Mouse (Mus musculus): ENCODE measurements around the gene Ahr. TPM values are rescaled to one million over a fixed set of nuclear protein-coding genes. Genes with fewer than 3 reads are reported as not detected.

The Ahr gene
- polyA plus RNA-seq, 1 experiment: 2.4 TPM

DNA sequence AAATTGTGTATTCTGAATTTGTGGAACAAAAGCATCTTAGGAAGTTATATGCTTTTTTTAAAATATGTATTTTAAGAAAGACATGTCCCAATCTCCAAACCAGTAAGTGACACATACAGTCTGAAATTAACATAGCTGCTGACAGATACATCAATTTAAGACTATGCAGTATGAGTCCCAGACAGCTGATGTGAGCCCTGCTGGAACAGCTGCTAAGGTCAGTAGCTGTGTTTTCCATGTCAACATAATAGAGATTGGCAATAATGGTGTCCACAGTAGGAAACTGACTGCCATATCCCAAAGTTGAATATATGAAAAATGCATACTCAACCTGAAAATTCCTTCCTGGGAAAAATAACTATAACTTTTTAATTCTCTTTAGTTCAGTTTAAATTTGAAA, 15.5 kb upstream of the Ahr start:
- H3K4me3 ChIP-seq: no peak overlapping the region
- H3K27me3 ChIP-seq (ENCODE audit: control insufficient read depth, insufficient read depth, insufficient read length): no peaks in the 10 kb centered on the region
- TF ChIP-seq TCF3 (IDR thresholded peaks at IDR 0.05; ENCODE audit: insufficient read length, low read depth) (peak; percentile 68), MYOG (IDR thresholded peaks at IDR 0.05; ENCODE audit: control insufficient read depth in 1 of 3, insufficient read depth in 1 of 3, insufficient read length in 2 of 3, low read depth in 2 of 3) (peak in 2 of 3 experiments; percentile 64 to 99), TCF12 (IDR thresholded peaks at IDR 0.05; ENCODE audit: insufficient read depth, poor library complexity, severe bottlenecking) (peak; percentile 92), POLR2A (IDR thresholded peaks at IDR 0.05; ENCODE audit: insufficient read length, low read depth) (no peak), MYOD1 (IDR thresholded peaks at IDR 0.05; ENCODE audit: control insufficient read depth in 1 of 3, insufficient read length in 2 of 3, low read depth in 2 of 3) (peak; percentile 84 to 96 (median 87))
- no peak overlapping the region for H3K4me2 ChIP-seq (ENCODE audit: low read depth)
- H3K36me3 ChIP-seq (ENCODE audit: control insufficient read depth, insufficient read depth): no peaks in the 10 kb centered on the region
- no peaks in the 10 kb centered on the region for H3K79me2 ChIP-seq (ENCODE audit: control insufficient read depth, insufficient read depth)
- H3ac ChIP-seq (ENCODE audit: control insufficient read depth, insufficient read length): no peak overlapping the region

DNA sequence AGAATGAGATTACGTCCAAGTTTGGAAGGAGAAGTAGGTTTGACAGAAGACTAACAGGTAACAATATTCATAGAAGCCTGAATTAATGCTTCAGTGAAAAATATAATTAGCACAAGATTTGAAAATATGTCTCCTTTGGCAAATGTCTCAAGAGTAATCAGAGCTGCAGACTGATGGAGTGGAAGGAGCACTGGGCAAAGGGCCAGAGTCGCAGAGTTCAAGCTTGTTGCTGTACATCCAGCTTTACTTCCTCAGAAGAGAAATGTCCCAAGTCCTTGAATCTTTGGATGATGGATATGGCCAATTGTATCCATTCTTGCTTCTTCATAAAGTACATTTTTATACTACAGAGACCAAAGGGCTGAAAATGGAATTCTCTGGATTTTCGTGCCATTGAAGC, 8.0 kb upstream of the Ahr start:
- no peak overlapping the region for H3ac ChIP-seq (ENCODE audit: control insufficient read depth, insufficient read length)
- no peak overlapping the region for H3K4me2 ChIP-seq (ENCODE audit: low read depth)
- H3K4me3 ChIP-seq: no peak overlapping the region
- no peaks in the 10 kb centered on the region for H3K27me3 ChIP-seq (ENCODE audit: control insufficient read depth, insufficient read depth, insufficient read length)
- no peaks in the 10 kb centered on the region for H3K79me2 ChIP-seq (ENCODE audit: control insufficient read depth, insufficient read depth)
- H3K36me3 ChIP-seq (ENCODE audit: control insufficient read depth, insufficient read depth): no peaks in the 10 kb centered on the region
- TF ChIP-seq MYOG (IDR thresholded peaks at IDR 0.05; ENCODE audit: control insufficient read depth in 1 of 3, insufficient read depth in 1 of 3, insufficient read length in 2 of 3, low read depth in 2 of 3) (no peak), USF1 (IDR thresholded peaks at IDR 0.05; ENCODE audit: low read depth) (no peak), TCF3 (IDR thresholded peaks at IDR 0.05; ENCODE audit: insufficient read length, low read depth) (no peak), MAX (IDR thresholded peaks at IDR 0.05; ENCODE audit: low read depth) (no peak), TCF12 (IDR thresholded peaks at IDR 0.05; ENCODE audit: insufficient read depth, poor library complexity, severe bottlenecking) (no peak), CEBPB (IDR thresholded peaks at IDR 0.05; ENCODE audit: insufficient read depth, poor library complexity, severe bottlenecking) (no peak), POLR2AphosphoS2 (IDR thresholded peaks at IDR 0.05; ENCODE audit: insufficient read length, low read depth) (no peak), MYOD1 (IDR thresholded peaks at IDR 0.05; ENCODE audit: control insufficient read depth in 1 of 3, insufficient read length in 2 of 3, low read depth in 2 of 3) (no peak), E2F4 (IDR thresholded peaks at IDR 0.05; ENCODE audit: insufficient read depth) (no peak), REST (IDR thresholded peaks at IDR 0.05; ENCODE audit: insufficient read depth, insufficient read length) (no peak), SRF (IDR thresholded peaks at IDR 0.05; ENCODE audit: control insufficient read depth, insufficient read length, low read depth) (no peak), POLR2A (IDR thresholded peaks at IDR 0.05; ENCODE audit: insufficient read length, low read depth) (no peak)

DNA sequence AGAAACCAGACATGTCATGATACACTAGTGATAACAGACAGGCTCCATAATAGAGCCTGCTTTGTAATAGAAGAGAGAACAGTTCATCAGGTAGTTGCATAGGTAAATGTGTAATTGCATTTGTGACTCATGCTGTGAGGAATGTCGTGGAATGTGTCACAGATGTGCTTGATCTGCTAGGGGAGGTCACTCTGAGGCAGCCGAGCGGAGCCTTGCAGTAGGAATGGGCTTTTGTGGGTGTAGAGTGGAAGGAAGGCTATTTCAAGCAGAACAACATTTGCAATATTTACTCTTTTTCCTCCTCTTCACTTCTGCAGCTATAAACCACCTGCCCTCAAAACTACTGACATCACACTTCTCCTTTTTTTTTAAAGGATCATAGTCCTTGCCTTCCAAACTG, 4.0 kb upstream of the Ahr start:
- no peak for TF ChIP-seq POLR2AphosphoS2 (IDR thresholded peaks at IDR 0.05; ENCODE audit: insufficient read length, low read depth)
- no peak for TF ChIP-seq POLR2A (IDR thresholded peaks at IDR 0.05; ENCODE audit: insufficient read length, low read depth)
- no peak for TF ChIP-seq MYOD1 (IDR thresholded peaks at IDR 0.05; ENCODE audit: control insufficient read depth in 1 of 3, insufficient read length in 2 of 3, low read depth in 2 of 3)
- no peak for TF ChIP-seq REST (IDR thresholded peaks at IDR 0.05; ENCODE audit: insufficient read depth, insufficient read length)
- TF ChIP-seq TCF3 (IDR thresholded peaks at IDR 0.05; ENCODE audit: insufficient read length, low read depth): no peak
- no peak for TF ChIP-seq CEBPB (IDR thresholded peaks at IDR 0.05; ENCODE audit: insufficient read depth, poor library complexity, severe bottlenecking)
- no peak for TF ChIP-seq MAX (IDR thresholded peaks at IDR 0.05; ENCODE audit: low read depth)
- TF ChIP-seq TCF12 (IDR thresholded peaks at IDR 0.05; ENCODE audit: insufficient read depth, poor library complexity, severe bottlenecking): no peak
- TF ChIP-seq MYOG (IDR thresholded peaks at IDR 0.05; ENCODE audit: control insufficient read depth in 1 of 3, insufficient read depth in 1 of 3, insufficient read length in 2 of 3, low read depth in 2 of 3): no peak
- TF ChIP-seq E2F4 (IDR thresholded peaks at IDR 0.05; ENCODE audit: insufficient read depth): no peak
- TF ChIP-seq USF1 (IDR thresholded peaks at IDR 0.05; ENCODE audit: low read depth): no peak
- TF ChIP-seq SRF (IDR thresholded peaks at IDR 0.05; ENCODE audit: control insufficient read depth, insufficient read length, low read depth): no peak
- H3K4me3 ChIP-seq: no peak overlapping the region
- no peak overlapping the region for H3ac ChIP-seq (ENCODE audit: control insufficient read depth, insufficient read length)
- no peaks in the 10 kb centered on the region for H3K27me3 ChIP-seq (ENCODE audit: control insufficient read depth, insufficient read depth, insufficient read length)
- H3K36me3 ChIP-seq (ENCODE audit: control insufficient read depth, insufficient read depth): no peaks in the 10 kb centered on the region
- peaks cover 5% of the 10 kb centered on the region for H3K79me2 ChIP-seq (ENCODE audit: control insufficient read depth, insufficient read depth)
- H3K4me2 ChIP-seq (ENCODE audit: low read depth): no peak overlapping the region

DNA sequence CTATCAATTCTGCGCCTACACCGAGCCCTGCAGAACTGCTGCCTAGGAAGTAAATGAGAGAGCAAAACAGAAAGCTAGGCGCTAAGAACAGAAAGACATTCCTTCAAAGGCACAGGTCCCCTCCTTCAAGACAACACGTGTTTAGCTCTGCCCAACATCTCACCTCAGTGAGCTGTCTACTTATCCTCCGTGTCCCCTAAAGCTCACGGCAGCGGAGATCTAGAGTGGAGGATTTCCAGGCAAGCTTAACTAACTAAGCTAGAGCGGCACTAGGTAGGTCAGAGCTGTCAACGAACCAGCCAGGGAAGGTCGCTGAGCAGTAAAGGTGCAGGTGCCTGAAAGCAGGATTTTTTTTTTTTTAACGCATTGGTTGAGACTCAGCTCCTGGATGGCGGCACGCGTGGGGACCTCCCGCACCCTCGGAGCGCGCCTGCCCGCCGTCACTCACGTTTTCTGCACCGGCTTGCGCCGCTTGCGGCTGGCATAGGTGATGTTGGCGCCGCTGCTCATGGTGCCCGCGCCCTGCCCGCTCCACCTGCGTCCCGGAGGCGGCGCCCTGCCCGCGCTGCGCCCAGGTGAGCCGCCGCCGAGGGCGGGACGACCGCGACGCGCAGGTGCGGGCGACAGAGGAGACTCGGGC, 604 bp downstream of the Ahr start:
- Histone ChIP-seq H3ac (ENCODE audit: control insufficient read depth, insufficient read length) (peak overlapping the region; percentile 69), H3K4me2 (ENCODE audit: low read depth) (peak overlapping the region; percentile 92), H3K36me3 (ENCODE audit: control insufficient read depth, insufficient read depth) (no peaks in the 10 kb centered on the region), H3K27me3 (ENCODE audit: control insufficient read depth, insufficient read depth, insufficient read length) (no peaks in the 10 kb centered on the region), H3K79me2 (ENCODE audit: control insufficient read depth, insufficient read depth) (peaks cover 30% of the 10 kb centered on the region), H3K4me3 (peak overlapping the region; percentile 32)
- peak in 2 of 3 experiments; percentile 1 to 10 for TF ChIP-seq MYOD1 (IDR thresholded peaks at IDR 0.05; ENCODE audit: control insufficient read depth in 1 of 3, insufficient read length in 2 of 3, low read depth in 2 of 3)
- no peak for TF ChIP-seq MYOG (IDR thresholded peaks at IDR 0.05; ENCODE audit: control insufficient read depth in 1 of 3, insufficient read depth in 1 of 3, insufficient read length in 2 of 3, low read depth in 2 of 3)
- no peak for TF ChIP-seq TCF3 (IDR thresholded peaks at IDR 0.05; ENCODE audit: insufficient read length, low read depth)

DNA sequence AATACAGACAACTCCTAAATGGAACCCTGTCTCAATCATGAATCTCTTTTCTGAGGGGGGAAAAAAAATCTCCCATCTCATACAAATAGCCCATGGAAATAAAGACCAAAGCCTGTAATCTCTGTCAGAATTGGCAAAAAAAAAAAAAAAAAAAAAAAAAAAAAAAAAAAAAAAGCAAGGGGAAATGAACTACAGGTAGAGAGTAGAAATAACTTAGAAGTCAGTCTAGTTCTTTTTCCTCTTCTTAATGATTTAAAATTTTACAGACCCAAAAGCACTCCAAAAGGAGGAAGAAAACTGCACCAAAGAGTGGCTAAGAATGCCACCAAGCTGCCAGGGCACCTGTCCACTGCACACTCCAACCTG, 1.1 kb downstream of the Ahr start:
- peaks cover 35% of the 10 kb centered on the region for H3K79me2 ChIP-seq (ENCODE audit: control insufficient read depth, insufficient read depth)
- peak overlapping the region; percentile 92 for H3K4me2 ChIP-seq (ENCODE audit: low read depth)
- H3K4me3 ChIP-seq: peak overlapping the region; percentile 32
- no peaks in the 10 kb centered on the region for H3K36me3 ChIP-seq (ENCODE audit: control insufficient read depth, insufficient read depth)
- H3K27me3 ChIP-seq (ENCODE audit: control insufficient read depth, insufficient read depth, insufficient read length): no peaks in the 10 kb centered on the region
- peak overlapping the region; percentile 69 for H3ac ChIP-seq (ENCODE audit: control insufficient read depth, insufficient read length)
- no peak for TF ChIP-seq MAX (IDR thresholded peaks at IDR 0.05; ENCODE audit: low read depth)
- no peak for TF ChIP-seq SRF (IDR thresholded peaks at IDR 0.05; ENCODE audit: control insufficient read depth, insufficient read length, low read depth)
- no peak for TF ChIP-seq REST (IDR thresholded peaks at IDR 0.05; ENCODE audit: insufficient read depth, insufficient read length)
- no peak for TF ChIP-seq MYOG (IDR thresholded peaks at IDR 0.05; ENCODE audit: control insufficient read depth in 1 of 3, insufficient read depth in 1 of 3, insufficient read length in 2 of 3, low read depth in 2 of 3)
- TF ChIP-seq E2F4 (IDR thresholded peaks at IDR 0.05; ENCODE audit: insufficient read depth): no peak
